Mouse (Mus musculus) midbrain, embryonic 13.5 days (tissue): ENCODE data around the gene Kif13a. TPM values are rescaled to one million over a fixed set of nuclear protein-coding genes. Genes with fewer than 3 reads are reported as not detected.
A peak's percentile ranks its signal among the peaks of the same experiment; 100 is the strongest.

Experiments used
- ATAC-seq: fragments of 200-750 bp; cut with Nextera tagmentation; 2 replicates; pipeline ENCODE4 v1.8.0; 2017; ENCODE audit warnings: mild to moderate bottlenecking, moderate TSS enrichment, moderate library complexity
- H3K27ac ChIP-seq: fragments of 300-500 bp; sonication (generic); 2 replicates; pipeline ENCODE4 v1.5.1; 2015; ENCODE audit warnings: inconsistent platforms, mild to moderate bottlenecking, moderate library complexity
- H3K27me3 ChIP-seq: fragments of 300-500 bp; sonication (generic); 2 replicates; pipeline ENCODE4 v1.6.1; 2015; ENCODE audit warnings: mild to moderate bottlenecking, inconsistent platforms
- H3K36me3 ChIP-seq: fragments of 300-500 bp; sonication (generic); 2 replicates; pipeline ENCODE4 v1.6.1; 2015; ENCODE audit warnings: mild to moderate bottlenecking, inconsistent platforms
- H3K4me1 ChIP-seq: fragments of 300-500 bp; sonication (generic); replicated peaks from 2 replicates; pipeline ENCODE4 v1.6.1; 2015; ENCODE audit warnings: inconsistent platforms
- H3K4me2 ChIP-seq: fragments of 300-500 bp; sonication (generic); replicated peaks from 2 replicates; pipeline ENCODE4 v1.6.1; 2015; ENCODE audit warnings: moderate library complexity, mild to moderate bottlenecking, inconsistent platforms
- H3K4me3 ChIP-seq: fragments of 300-500 bp; sonication (generic); replicated peaks from 2 replicates; pipeline ENCODE4 v1.5.1; 2015; ENCODE audit warnings: mild to moderate bottlenecking, inconsistent platforms
- H3K9ac ChIP-seq: fragments of 300-500 bp; sonication (generic); replicated peaks from 2 replicates; pipeline ENCODE4 v1.6.1; 2015; ENCODE audit warnings: mild to moderate bottlenecking, inconsistent platforms
- H3K9me3 ChIP-seq: fragments of 300-500 bp; sonication (generic); 2 replicates; pipeline ENCODE4 v1.6.1; 2016; ENCODE audit warnings: mild to moderate bottlenecking, inconsistent platforms
- WGBS: fragments of 180-500 bp; shearing (Covaris S2); methylation state at CpG from one replicate; pipeline ENCODE4 v1.1.7; 2015; 5-methylcytosine and 5-hydroxymethylcytosine counted together
- polyA plus RNA-seq: library from polyadenylated mRNA; unstranded; fragments of >200 nt; fragmentation: Nextera tagmentation; extraction: Ambion mirVana; gene quantifications from 2 replicates; pipeline ENCODE4 v1.2.1, GENCODE M21; 2015

Gene Kif13a
- polyA plus RNA-seq, 1 experiment from 2014 or later: 9.6 TPM

DNA sequence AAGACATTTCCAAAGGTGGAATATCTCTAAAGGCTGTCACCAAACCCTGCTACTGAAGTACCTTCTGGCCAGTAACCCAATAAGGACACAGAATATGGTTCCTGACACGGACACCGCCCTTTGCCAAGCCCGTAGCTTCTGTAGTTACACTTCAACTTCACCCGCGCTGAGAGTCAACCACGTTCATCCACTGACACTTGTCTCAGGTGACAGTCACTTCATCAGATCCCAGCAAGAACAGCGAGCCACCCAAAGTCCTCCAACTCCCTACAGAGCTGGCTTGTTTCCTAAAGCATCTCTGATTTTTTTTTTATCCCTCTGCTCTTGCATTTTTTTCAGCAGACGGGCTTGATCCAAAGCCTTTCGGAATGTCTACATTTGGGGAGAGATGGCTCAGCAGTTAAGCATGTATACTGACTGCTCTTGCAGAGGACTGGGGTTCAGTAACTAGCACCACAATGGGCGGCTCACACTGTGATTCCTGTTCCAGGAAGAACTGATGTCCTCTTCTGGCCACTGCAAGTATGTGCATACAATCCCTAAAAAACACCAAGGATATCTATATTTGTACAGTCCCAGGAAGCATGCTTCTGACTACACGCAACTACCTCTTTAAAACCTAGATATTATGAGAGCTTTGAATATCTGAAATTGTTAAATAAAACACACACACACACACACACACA is 28.7 kb downstream of the Kif13a start:
- Histone ChIP-seq H3K9me3 (no peaks in the 10 kb centered on the region), H3K4me3 (no peak overlapping the region), H3K27ac (no peak overlapping the region), H3K27me3 (no peaks in the 10 kb centered on the region), H3K9ac (no peak overlapping the region), H3K4me1 (peaks cover 13% of the 10 kb centered on the region), H3K4me2 (no peak overlapping the region), H3K36me3 (0 out of 2 replicates have a peak, but pooled peaks cover 5% of the 10 kb centered on the region)
- no peak for ATAC-seq
- 95% methylated on average over 11 of the region's 11 CpGs for WGBS

DNA sequence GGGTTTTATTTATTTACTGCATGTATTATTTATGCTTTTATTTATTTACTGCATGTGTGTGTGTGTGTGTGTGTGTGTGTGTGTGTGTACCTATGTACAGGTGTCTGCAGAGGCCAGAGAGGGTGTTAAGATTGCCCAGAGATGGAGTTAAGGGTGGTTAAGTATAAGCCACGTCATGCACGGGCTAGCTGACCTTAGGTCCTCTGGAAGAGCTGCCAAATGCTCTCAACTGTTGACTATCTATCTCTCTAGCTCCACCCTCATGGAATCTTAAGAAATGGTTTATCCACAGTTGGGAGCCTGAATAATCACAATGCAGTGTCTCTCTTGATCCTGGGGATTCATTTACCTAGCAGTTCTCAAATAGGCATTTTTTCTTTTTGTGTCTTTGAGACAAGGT is 30.8 kb downstream of the Kif13a start:
- Histone ChIP-seq H3K4me2 (no peak overlapping the region), H3K9me3 (no peaks in the 10 kb centered on the region), H3K36me3 (0 out of 2 replicates have a peak, but pooled peaks cover 5% of the 10 kb centered on the region), H3K9ac (no peak overlapping the region), H3K4me3 (no peak overlapping the region), H3K27ac (peak overlapping the region; percentile 36; the same call in 1 of the 2 replicates), H3K4me1 (peaks cover 13% of the 10 kb centered on the region), H3K27me3 (no peaks in the 10 kb centered on the region)
- ATAC-seq: no peak
- WGBS: 55% methylated on average over 2 of the region's 2 CpGs

DNA sequence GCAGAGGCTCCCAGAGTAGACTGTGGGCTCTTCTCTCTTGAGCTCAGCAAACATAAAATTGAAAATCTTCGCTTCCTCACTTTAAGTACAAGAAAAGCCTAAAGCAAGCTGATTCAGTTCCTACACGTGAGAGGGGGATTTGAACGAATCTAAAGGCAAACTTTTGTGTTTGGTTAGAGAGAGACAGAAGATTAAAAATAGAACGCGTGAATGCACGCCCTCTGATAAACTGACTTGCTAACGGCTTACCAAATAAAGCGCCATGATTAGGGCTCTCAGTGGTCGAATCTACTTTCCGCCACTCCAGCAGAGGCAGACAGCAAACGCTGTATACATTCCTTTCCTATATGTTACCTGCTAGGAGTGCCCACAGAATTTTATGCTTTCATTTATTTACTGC is 31.3 kb downstream of the Kif13a start:
- 38% methylated on average over 11 of the region's 11 CpGs for WGBS
- peak overlapping the region; percentile 36; the same call in 1 of the 2 replicates for H3K27ac ChIP-seq
- no peaks in the 10 kb centered on the region for H3K27me3 ChIP-seq
- peaks cover 13% of the 10 kb centered on the region for H3K4me1 ChIP-seq
- no peak overlapping the region for H3K4me2 ChIP-seq
- 0 out of 2 replicates have a peak, but pooled peaks cover 5% of the 10 kb centered on the region for H3K36me3 ChIP-seq
- H3K9ac ChIP-seq: no peak overlapping the region
- no peaks in the 10 kb centered on the region for H3K9me3 ChIP-seq
- no peak for ATAC-seq
- no peak overlapping the region for H3K4me3 ChIP-seq

DNA sequence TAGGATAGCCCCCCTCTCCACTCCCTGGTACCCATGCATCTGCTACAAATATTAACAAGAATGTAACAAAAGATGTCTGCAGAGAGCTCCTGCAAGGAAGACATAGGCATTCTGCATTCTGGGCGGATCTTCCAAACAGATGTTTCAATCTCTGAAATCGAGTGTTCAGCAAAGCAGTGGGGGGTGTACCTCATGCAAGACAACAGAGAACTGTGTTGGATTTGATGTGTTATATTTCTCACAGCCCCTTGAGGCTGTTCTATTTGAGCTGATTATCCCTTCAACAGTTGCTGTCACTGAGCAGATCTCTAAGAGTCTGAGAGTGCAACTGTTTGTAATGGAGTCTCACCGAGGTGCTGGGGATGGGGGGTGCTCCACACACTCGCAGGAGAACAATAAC is 37.3 kb downstream of the Kif13a start:
- H3K9ac ChIP-seq: no peak overlapping the region
- H3K27me3 ChIP-seq: no peaks in the 10 kb centered on the region
- H3K9me3 ChIP-seq: no peaks in the 10 kb centered on the region
- no peak overlapping the region for H3K4me2 ChIP-seq
- H3K27ac ChIP-seq: no peak overlapping the region
- ATAC-seq: no peak
- H3K4me1 ChIP-seq: peaks cover 7% of the 10 kb centered on the region
- no peaks in the 10 kb centered on the region for H3K36me3 ChIP-seq
- WGBS: 55% methylated on average over 4 of the region's 4 CpGs
- H3K4me3 ChIP-seq: no peak overlapping the region

DNA sequence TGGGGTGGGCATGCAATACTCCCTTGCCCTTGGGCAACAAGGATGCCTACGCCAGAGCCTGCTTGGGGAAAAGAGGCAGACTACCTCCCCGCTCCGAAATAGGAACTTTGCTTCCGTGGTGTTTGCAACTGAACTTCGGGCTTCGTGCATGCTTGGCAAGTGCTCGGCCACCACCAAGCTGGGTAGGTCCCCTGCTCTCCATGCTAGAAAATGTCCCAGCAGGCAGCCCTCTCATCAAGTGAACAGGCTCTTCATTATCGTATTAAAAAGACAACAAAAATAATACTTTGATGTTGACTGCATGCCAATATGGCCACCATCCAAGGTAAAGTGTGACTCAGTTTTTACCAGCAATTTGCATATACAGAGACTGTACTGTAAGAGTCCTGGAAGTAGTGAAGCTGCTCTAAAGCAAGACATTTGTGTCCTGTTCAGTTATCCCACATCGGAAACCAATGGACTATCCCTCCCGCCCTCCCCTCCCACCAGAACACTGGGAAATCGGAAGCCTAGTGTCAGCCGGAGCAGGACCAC is 41.5 kb downstream of the Kif13a start:
- peaks cover 19% of the 10 kb centered on the region for H3K4me1 ChIP-seq
- WGBS: 84% methylated on average over 12 of the region's 12 CpGs
- H3K36me3 ChIP-seq: no peaks in the 10 kb centered on the region
- H3K9me3 ChIP-seq: no peaks in the 10 kb centered on the region
- no peak overlapping the region for H3K4me3 ChIP-seq
- no peak for ATAC-seq
- no peak overlapping the region for H3K9ac ChIP-seq
- H3K27ac ChIP-seq: no peak overlapping the region
- H3K27me3 ChIP-seq: no peaks in the 10 kb centered on the region
- no peak overlapping the region for H3K4me2 ChIP-seq

DNA sequence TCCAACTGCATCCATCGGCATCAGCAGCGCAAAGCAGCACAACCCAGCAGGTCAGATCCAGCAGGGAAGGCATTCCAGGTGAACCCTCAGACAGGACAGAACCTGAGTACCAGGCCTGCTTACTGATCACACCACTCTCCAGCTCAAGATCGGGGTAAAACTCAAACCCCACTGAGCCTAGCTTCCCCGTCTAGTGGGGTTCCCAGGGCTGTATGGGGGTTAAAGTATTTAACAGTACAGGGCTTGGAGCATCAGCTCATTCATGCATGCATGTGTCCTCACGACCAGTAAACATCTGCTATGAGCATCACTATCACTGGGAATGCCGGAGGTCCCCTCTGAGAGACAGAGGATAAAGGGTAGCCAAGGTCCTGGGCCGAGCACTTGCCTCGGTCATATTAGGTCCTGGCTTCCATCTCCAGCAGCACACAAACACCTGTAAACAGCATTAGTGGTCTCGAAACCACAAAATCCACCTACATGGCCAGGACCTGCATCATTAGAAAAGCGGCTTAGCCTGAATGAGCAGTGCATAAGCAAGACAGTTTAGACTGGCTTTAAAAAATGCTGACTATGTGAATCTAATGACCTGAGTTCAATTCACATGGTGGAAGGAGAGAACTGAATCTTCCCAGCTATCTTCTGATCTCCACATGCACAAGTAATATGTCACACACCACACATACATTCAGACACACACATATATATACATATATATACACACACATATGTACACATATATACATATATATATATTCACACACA is 43.0 kb downstream of the Kif13a start:
- Histone ChIP-seq H3K9me3 (no peaks in the 10 kb centered on the region), H3K36me3 (no peaks in the 10 kb centered on the region), H3K4me1 (peaks cover 19% of the 10 kb centered on the region; the same call in 1 of the 2 replicates), H3K27me3 (no peaks in the 10 kb centered on the region), H3K27ac (no peak overlapping the region), H3K4me3 (no peak overlapping the region), H3K4me2 (no peak overlapping the region), H3K9ac (no peak overlapping the region)
- whole genome bisulfite sequencing: 92% methylated on average over 10 of the region's 10 CpGs
- ATAC-seq: no peak

DNA sequence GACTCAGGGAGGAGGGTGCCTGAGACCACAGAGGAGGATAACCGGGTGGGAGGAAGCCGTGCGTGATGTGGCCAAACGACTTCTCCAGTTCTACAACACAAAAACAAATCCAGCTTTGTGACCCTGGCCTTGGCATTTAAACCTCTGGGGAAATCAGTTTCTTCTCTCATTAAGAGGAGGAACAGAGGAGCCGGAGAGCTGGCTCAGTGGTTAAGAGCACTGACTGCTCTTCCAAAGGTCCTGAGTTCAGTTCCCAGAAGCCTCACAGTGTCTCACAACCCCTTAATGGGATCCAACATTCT is 44.0 kb downstream of the Kif13a start:
- no peaks in the 10 kb centered on the region for H3K36me3 ChIP-seq
- H3K9me3 ChIP-seq: no peaks in the 10 kb centered on the region
- H3K4me3 ChIP-seq: no peak overlapping the region
- H3K27me3 ChIP-seq: no peaks in the 10 kb centered on the region
- H3K9ac ChIP-seq: no peak overlapping the region
- H3K4me1 ChIP-seq: peaks cover 24% of the 10 kb centered on the region; the same call in 1 of the 2 replicates
- ATAC-seq: no peak
- no peak overlapping the region for H3K4me2 ChIP-seq
- 79% methylated on average over 5 of the region's 5 CpGs for WGBS
- no peak overlapping the region for H3K27ac ChIP-seq

DNA sequence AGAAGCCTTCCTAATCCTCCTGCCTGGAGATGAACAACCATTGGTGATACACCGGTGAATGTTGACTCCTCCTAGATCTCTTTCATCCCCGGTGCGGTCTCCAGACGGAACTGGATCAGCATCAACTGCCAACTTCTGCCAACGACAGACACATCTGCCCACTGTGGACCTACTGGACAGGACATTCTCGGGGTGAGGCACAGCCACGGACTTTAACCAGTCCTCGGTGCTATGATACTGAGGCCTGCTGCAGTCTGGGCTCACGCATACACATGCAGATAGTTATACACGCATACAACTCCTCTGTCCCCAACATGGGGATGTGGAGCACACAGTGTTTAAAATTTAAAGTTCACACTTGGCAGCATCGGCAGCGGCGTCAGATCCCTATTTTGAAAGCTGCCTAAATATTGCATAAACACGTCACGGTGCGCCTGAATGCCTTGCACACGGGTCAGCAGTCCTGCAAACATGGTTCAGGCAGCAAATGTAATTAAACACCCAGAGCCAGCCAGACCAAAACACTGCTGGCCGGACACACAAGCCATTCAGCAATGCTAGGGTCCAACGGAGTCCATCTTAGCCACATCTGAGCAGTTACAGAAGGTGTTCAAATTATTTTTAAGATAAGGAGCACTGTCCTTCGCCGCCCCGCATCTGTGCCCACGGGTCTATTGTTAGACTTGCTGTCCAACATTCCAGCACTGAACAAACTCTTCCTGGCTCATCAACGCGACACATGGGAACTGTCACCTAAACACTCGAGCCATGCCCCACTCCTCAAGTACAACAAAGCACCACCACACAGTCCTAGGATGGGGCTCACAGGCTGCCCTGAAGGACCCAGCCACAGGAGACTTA is 44.5 kb downstream of the Kif13a start:
- H3K27ac ChIP-seq: no peak overlapping the region
- peaks cover 25% of the 10 kb centered on the region; the same call in 1 of the 2 replicates for H3K4me1 ChIP-seq
- H3K4me2 ChIP-seq: no peak overlapping the region
- 86% methylated on average over 26 of the region's 26 CpGs for WGBS
- no peaks in the 10 kb centered on the region for H3K9me3 ChIP-seq
- no peak overlapping the region for H3K4me3 ChIP-seq
- H3K36me3 ChIP-seq: no peaks in the 10 kb centered on the region
- H3K9ac ChIP-seq: no peak overlapping the region
- no peaks in the 10 kb centered on the region for H3K27me3 ChIP-seq
- ATAC-seq: no peak

DNA sequence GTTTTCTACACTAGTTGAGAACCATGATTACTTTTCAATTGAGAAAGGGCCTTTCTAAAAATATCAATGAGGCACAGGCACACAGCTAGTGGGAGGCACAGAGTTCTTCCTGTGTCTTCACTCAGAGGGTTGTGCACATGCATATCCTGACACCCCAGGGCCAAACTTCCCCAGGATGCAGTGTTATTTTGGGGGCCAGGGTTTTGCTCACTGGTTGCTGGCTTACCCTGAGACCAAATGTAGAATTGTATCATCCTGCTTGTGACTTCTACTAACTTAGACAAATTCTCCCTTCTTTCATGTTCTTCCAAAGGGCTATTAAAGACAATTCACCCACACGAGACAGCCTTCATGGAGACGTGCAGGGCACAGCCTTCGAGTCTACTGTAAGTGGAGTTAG is 45.7 kb downstream of the Kif13a start:
- Histone ChIP-seq H3K4me1 (peaks cover 25% of the 10 kb centered on the region; the same call in 1 of the 2 replicates), H3K27ac (no peak overlapping the region), H3K27me3 (no peaks in the 10 kb centered on the region), H3K9me3 (no peaks in the 10 kb centered on the region), H3K4me3 (no peak overlapping the region), H3K36me3 (no peaks in the 10 kb centered on the region), H3K4me2 (no peak overlapping the region), H3K9ac (no peak overlapping the region)
- WGBS: 87% methylated on average over 3 of the region's 3 CpGs
- no peak for ATAC-seq

DNA sequence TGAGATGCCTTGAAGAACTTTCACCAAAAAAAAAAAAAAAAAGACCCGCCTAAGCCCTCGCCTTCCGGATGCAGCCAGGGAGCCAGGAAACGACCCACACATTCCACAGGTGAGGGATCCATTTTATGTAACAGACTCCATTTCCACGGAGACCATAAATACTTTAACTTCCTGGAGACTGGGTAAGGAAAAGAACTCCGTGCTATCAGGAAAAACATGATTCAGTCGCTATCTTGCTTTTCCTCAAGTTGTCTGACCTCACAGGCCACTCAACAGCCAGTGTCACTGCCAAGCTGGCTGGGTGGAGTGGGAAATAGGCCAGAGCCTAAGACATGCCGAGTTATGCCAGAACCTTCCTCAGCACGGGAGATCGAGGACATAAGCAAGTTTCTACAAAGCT is 46.3 kb downstream of the Kif13a start:
- Histone ChIP-seq H3K9me3 (no peaks in the 10 kb centered on the region), H3K27me3 (no peaks in the 10 kb centered on the region), H3K27ac (no peak overlapping the region), H3K4me2 (no peak overlapping the region), H3K9ac (no peak overlapping the region), H3K4me1 (peaks cover 25% of the 10 kb centered on the region; the same call in 1 of the 2 replicates), H3K36me3 (no peaks in the 10 kb centered on the region), H3K4me3 (no peak overlapping the region)
- 89% methylated on average over 10 of the region's 10 CpGs for WGBS
- no peak for ATAC-seq

DNA sequence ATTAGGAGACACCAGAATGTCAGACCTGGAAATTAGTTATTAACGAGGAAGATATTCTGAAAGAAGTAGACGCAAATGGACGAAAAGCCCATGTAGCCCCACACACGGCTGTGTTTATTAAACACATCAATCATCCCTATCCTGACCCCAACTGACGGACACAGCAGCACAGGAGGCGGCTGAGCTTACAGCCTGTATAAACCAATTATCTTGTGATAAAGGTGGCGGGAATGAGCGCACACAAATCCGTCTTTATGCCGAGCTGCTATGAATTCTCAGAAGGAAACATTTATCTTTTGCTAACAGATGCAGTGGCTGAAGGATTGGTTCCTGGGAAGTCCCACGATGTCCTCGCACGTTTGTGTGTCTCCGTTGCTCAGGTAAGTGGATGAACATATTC is 48.9 kb downstream of the Kif13a start:
- Histone ChIP-seq H3K4me1 (peaks cover 12% of the 10 kb centered on the region; the same call in 1 of the 2 replicates), H3K4me3 (no peak overlapping the region), H3K27me3 (no peaks in the 10 kb centered on the region), H3K27ac (no peak overlapping the region), H3K9ac (no peak overlapping the region), H3K9me3 (no peaks in the 10 kb centered on the region), H3K36me3 (no peaks in the 10 kb centered on the region), H3K4me2 (no peak overlapping the region)
- WGBS: 60% methylated on average over 14 of the region's 14 CpGs
- ATAC-seq: no peak

DNA sequence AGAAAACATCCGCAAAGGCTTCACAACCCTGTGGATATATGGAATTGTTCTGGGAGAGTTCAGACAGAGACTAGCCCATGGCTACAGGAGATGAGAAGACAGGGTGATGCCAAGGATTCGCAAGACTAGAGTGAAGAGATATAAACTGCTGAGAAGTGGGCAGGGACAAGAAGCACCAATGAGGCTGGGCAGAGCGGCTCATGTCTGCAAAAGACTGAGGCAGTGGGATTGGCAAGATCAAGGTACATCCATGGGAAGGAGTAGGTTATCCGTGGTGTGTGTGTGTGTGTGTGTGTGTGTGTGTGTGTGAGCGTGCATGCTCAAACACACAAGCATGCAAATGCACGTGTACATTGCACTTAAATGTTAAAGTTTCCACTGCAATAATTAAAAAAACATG is 49.4 kb downstream of the Kif13a start:
- no peak overlapping the region for H3K4me3 ChIP-seq
- WGBS: 91% methylated on average over 6 of the region's 6 CpGs
- H3K9ac ChIP-seq: no peak overlapping the region
- no peaks in the 10 kb centered on the region for H3K9me3 ChIP-seq
- H3K4me1 ChIP-seq: peaks cover 7% of the 10 kb centered on the region; the same call in 1 of the 2 replicates
- no peak overlapping the region for H3K27ac ChIP-seq
- no peak overlapping the region for H3K4me2 ChIP-seq
- no peaks in the 10 kb centered on the region for H3K27me3 ChIP-seq
- no peak for ATAC-seq
- H3K36me3 ChIP-seq: no peaks in the 10 kb centered on the region
